Mouse (Mus musculus) common myeloid progenitor, adult 5-6 weeks (primary cell): ENCODE results near the gene Gm17428. TPM values are rescaled to one million over a fixed set of nuclear protein-coding genes. Genes with fewer than 3 reads are reported as not detected.
"Not testable (repeated sequence)": the region's sequence is repeated elsewhere in the genome, so short reads cannot be mapped to it uniquely, and the experiment has no call there.

Experiments used
- ATAC-seq: replicated peaks from 2 replicates; pipeline ENCODE4 v1.8.0; 2016; ENCODE audit warnings: low read depth, mild to moderate bottlenecking, moderate TSS enrichment, inconsistent platforms; ENCODE audit not compliant: poor library complexity, severe bottlenecking
- total RNA-seq: library from RNA; stranded (forward); fragments of 200-1000, 187-1606 nt; gene quantifications from 2 replicates; pipeline ENCODE4 v1.2.3, GENCODE M21; 2017

Gene Gm17428
- total RNA-seq, 1 experiment from 2014 or later = not detected

DNA sequence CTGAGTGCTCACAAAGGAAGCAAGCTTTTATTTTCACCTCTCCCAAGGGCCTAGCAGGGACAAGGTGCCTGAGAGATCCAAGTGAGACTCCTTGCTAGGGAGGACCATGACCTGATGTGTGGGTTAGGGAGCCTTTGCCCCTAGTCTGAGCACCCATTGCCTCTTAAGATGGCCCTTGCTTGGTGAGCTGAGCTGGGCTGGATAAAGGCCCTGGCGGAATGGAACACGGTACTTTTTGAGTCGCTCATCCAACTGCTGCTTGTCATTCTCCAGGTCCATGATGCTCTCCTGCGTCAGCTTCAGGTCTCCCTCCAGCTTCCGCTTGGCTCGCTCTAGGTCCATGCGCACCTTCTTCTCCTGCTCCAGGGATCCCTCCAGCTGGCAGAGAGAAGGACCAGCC is 5.2 kb downstream of the Gm17428 start:
- ATAC-seq = no peak

GRCm38 (mm10) chr14:54988350-54988874 is 11.7 kb downstream of the Gm17428 start:
- not testable (repeated sequence) for ATAC-seq

DNA sequence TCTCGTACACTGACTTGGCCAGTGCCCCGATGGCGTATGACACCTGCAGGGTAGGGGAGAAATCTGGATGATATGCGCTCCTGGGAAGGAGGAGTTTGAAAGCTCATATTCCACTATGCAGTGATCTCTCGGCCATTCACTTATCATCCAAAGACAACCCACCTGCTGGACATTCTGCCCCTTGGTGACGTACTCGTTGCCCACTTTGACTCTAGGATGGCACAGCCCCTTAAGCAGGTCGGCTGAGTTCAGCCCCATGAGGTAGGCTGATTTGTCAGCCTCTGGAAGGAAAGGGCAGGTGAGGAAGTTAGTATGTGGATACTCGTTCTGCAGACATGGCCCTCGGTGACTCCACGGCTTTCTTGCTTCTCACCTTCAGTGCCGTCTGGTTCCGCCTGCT is 12.1 kb downstream of the Gm17428 start:
- ATAC-seq = no peak

DNA sequence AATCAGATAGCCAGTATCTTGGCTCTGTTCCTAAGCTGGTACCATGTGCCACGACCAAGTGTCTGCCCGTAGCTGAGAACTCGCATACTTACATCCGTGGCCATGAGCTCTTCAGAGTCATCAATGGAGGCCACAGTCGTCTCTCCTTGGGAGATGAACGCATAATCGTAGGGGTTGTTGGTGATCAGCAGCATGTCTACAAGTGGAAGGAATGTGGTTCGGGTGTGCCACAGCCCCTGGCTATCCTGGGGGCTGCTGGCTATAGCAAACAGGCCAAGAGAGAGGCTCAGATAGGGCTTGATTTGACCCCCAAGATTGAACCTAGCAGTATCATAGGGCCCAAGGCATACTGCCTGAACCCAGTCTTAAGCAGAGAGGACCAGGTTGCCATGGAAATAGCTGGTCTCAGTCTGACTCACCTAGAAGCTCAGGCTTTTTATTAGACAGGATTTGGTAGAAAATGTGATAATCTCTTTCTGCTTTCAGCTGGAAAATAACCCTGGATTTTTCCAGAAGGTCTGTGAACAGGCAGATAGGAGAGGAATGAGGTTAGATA is 13.2 kb downstream of the Gm17428 start:
- no peak for ATAC-seq

DNA sequence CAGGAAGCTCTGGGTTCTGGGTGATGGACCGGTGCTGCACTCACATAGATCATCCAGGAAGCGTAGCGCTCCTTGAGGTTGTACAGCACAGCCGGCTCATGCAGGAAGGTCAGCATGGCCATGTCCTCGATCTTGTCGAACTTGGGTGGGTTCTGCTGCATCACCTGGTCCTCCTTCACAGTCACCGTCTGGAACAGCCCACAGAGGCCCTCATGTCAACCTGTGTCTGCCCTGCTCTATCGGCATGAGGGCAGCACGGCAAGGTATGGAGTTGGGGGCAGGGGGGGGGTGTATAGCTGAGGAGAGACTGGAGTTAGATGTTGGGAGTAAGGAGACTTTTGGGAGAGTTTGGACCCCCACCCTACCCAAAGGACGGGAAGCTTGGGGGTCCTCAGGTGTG is 15.5 kb downstream of the Gm17428 start:
- ATAC-seq = no peak

GRCm38 (mm10) chr14:54993636-54994035 is 16.9 kb downstream of the Gm17428 start:
- ATAC-seq = no peak

- ATAC-seq = no peak
These were observed 17.6 kb downstream of the Gm17428 start, which contains the start of gene Myh7 for GRCm38 (mm10) chr14:54994136-54994868. Gene Myh7, minus strand, starts transcription at chr14:54994626.

- no peak for ATAC-seq
These were observed 18.1 kb downstream of the Gm17428 start for GRCm38 (mm10) chr14:54994869-54995186.

DNA sequence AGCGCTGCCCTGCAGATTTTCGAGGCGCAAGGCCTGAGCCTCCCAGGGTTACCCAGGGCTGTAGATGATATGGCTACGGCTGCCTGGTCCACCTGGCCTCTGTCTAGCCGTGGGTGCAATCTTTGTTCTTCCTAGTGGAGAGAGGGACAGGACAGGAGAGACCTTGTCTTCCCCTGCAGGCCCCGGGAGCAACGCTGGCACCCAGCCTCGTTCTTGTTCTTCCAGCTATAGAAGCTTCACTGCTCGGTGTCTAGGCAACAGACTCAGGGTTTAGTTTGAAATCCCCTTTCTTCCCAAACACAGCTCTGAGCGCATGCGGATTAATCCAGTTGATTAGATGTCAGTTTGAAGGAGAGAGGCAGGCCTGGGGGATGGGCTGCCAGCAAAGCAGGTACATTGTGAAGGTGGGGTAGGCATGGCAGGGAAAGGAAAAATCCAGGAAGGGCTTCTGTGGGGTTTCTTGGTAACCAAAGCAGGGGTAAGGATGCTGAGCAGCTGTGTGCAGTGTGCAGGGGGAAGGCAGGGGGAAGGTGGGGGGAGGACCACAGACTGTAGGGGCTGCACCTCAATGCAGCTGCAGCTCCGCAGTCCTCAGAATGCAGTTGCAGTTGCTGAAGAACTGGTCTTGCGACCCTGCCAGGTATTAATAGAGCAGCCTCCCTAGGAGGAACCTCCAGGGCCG is 18.9 kb downstream of the Gm17428 start:
- ATAC-seq = no peak

DNA sequence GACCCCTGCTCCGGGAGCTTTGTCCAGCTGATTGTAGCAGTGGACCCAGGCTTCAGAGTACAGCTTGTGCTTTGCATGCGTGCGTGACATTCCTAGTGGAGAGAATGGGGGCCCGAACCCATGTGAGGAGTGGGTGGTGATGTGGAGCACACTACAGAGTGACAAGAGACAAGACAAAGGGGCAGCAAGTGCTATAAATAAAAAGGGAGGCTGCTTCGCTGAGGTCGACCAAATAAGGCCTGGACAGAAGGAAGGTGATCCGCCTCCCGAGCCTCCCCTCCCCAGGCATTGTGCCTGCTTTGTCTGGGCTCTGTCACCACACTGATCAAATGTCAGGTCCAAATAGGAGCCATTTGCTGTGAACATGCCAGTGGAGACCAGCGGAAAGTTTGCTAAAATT is 20.1 kb downstream of the Gm17428 start:
- no peak for ATAC-seq

- no peak for ATAC-seq
These were observed 20.6 kb downstream of the Gm17428 start for GRCm38 (mm10) chr14:54997297-54997696.

DNA sequence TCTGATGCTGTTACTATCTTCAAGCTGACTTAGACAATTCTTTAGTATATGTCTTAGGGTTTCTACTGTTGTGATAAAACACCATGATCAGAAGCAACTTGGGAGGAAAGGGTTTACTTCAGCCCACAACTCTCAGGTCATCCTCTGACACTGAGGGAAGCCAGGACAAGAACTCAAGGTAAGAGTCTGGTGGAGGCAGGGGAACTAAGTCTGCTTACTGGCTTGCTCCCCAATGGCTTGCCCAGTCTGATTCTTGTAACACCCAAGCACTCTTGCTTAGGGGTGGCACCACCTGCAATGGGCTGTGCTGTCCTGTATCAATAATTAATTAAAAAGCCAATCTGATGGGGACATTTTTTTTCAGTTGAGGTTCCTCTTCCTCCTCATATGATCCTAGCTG is 21.9 kb downstream of the Gm17428 start:
- ATAC-seq = no peak

- ATAC-seq = not testable (repeated sequence)
These were observed 23.1 kb downstream of the Gm17428 start for GRCm38 (mm10) chr14:54999868-55000267.

GRCm38 (mm10) chr14:55000814-55001213 is 24.1 kb downstream of the Gm17428 start:
- ATAC-seq = no peak

DNA sequence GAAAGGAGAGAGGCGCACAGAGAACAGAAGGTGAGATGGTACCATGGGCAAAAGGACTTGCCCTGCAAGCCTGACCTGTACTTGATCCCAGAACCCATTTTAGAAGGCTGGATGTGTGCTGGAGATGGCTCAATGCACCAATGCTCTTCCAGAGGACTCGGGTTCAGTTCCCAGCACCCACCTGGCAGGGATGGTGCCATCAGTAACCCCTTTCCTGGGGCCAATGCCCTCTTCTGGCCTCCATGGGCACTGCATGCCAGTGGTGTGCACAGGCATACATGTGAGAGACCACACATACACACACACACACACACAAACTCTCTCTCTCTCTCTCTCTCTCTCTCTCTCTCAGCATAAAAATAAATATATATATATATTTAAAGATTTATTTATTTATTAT is 24.7 kb downstream of the Gm17428 start:
- no peak for ATAC-seq

- ATAC-seq = peak; percentile 68
These were observed 25.4 kb downstream of the Gm17428 start for GRCm38 (mm10) chr14:55001938-55002686.

DNA sequence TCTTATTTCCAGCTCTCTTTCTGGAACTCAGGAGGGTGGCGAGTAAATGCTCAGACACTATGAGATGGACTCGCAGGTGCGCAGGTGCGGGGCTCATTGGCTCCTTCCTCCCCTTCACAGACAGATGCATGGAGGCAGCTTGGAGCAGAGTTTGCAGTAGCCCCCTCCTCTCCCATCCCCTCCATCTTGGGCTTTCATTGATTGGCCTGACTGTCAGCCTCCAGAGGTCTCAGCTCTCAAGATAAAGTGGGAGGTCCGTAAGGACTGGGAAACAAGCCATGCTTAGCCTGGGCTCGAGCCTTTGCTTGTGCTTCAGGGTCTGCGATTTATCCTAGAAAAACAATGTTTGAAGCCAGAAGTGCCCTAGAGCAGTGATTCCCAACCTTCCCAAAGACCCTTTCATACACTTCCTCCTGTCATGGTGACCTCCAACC is 26.0 kb downstream of the Gm17428 start:
- no peak for ATAC-seq

- ATAC-seq = 0 out of 2 replicates have a peak, but pooled peaks have one; percentile 23
These were observed 27.4 kb downstream of the Gm17428 start for GRCm38 (mm10) chr14:55003878-55004855.

DNA sequence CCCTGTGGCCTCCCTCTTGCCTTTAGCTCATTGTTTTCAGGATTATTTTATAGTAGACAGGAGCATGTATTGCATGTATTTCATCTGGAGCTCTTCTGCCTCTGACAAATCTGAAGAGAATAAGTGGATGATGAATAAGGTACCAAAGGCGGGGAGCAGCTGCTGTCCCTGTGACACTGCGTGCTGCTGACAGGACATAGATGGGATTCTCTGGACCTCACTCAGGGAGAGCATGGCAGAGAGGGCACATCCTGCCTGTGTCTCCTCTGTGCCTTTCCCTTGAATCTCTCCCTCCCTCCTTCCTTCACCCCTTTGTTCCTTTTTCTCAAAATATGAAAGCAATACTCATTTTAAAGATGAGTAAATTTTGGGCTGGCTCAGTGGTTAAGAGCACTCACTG is 28.8 kb downstream of the Gm17428 start:
- ATAC-seq = no peak
